Mouse (Mus musculus) kidney, adult 2 months (tissue): Measurements from ENCODE around the gene Kif11.

Experiments
- CTCF ChIP-seq: fragments of 200-500 bp; conservative IDR thresholded peaks from 2 replicates; pipeline ENCODE4 v1.5.1; 2011; ENCODE audit warnings: low read depth, mild to moderate bottlenecking, control low read depth, low read length, moderate library complexity, mixed read lengths; ENCODE audit not compliant: insufficient read depth, insufficient read length
- POLR2A ChIP-seq: fragments of 200-500 bp; IDR thresholded peaks from one replicate; pipeline ENCODE4 v1.6.1; 2011; ENCODE audit warnings: low read depth, low read length, control low read depth

- no peak for TF ChIP-seq POLR2A
- no peak for TF ChIP-seq CTCF
Measured at GRCm38 (mm10) chr19:37346258-37346657, 29.9 kb upstream of the Kif11 start.
